Mouse (Mus musculus): ENCODE results near the gene Rad51b. TPM values are rescaled to one million over a fixed set of nuclear protein-coding genes. Genes with fewer than 3 reads are reported as not detected.
A peak's percentile ranks its signal among the peaks of the same experiment; 100 is the strongest.

Gene Rad51b
- total RNA-seq, 4 experiments from 2014 or later, result 0.35 to 0.74 (median 0.48) TPM

DNA sequence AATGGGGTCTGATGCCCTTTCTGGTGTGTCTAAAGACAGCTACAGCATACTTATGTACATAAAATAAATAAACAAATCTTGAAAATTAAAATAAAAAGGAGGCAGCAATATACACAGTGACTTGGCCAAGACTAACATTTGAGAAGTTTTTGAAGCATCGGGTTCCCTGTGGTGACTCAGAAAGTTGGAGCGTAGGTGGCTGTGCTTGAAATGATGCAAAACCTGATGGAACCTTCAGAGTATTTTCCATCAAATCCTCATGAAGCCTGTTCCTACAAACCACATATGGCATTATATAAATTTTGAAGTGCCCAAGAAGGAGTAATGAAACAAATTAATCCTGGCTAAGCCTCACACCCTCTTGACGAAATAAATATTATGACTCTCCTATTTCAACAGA is 474.7 kb downstream of the Rad51b start:
- DNase-seq, result no peak

DNA sequence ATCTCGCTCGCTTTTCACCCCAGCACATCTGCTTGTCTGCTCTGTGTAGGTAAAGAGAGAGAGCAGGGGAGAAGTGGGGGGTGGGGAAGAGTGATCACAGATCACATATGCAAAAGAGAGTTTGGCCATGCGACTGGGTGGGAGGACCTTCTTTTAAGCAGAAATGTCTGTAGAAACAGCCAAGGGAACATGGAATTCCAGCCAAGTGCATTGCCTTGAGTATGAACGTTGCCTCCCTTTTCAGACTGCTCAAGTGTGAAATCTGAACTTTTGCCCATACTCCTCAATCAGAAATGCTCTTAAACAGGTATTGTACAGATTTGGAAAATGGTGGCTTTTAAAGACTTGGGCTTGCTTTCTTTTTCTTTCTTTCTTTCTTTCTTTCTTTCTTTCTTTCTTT is 476.2 kb downstream of the Rad51b start:
- no peak for DNase-seq

DNA sequence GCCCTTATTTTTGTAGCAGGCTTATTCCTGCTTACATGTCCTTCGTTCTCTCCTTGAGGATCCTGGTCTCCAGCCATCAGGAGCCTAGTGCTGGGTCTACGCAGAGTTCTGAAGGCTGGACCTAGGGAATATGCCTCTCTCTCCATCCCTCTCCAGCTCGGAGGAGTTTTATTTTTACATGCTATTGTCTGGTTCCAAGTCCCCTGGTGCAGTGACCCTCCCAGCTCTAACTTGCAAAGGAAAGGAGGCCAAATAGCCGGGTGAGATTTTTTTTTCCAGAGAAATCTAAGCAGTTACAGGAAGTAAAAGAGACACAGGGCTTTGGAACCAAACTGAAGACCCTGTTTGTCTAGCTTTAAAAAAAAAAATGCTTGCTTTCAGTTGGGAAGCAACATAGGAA is 477.5 kb downstream of the Rad51b start:
- no peak for DNase-seq

DNA sequence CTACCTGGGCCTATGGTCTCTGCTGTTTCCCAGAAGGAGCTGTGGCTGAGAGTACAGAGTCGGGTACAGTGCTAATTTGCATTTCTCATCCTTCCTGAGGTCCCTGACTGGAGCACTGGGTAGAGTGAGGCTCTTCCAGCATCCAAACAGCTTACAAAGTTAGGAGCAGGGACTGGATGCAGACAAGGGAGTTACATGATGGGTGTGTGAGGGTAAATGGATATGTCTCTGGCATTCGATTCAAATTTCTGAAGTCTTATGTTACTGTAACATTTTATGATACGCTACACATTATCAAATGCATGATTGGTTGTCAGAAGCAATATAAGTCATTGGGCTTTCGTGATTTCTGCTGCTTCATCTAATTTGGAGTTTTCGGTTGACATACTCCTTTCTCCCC is 479.7 kb downstream of the Rad51b start:
- DNase-seq, result no peak

DNA sequence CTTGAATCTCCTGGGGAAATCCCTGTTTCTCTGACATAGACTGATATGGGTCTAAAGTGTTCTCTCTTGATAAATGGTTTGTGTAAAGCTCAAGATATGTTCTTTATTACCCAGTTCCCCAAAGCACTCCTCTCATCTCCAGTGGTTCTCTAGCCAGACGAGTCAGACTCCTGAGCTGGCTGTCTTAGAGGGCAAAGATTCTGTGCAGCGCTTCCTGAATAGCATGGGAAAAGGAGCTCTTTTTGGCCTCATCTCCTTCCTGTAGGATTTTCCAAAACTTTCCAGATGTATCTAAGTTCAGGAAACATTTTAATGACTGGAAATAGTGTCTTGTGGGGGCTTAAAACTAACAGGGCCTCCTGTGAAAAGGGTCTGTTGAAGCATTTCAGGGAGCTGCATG is 483.7 kb downstream of the Rad51b start:
- no peak for DNase-seq

DNA sequence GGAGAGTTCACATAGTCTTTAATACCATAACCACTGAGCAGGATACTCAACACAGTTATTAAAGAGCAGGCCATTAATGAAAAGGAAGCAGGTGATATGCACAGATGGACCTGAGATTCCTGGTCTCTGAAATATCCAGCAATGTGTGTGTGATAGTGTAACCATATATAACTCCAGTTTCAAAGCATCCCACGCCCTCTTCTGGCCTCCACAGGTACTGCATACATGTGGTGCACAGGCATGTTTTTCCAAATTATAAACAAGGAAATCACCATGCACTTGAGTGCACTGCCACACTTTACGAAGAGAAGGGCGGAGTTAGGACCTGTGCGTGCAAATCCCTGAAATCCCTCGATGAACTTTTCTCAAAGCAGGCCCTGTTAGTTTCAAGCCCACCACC is 484.7 kb downstream of the Rad51b start:
- DNase-seq, result no peak

DNA sequence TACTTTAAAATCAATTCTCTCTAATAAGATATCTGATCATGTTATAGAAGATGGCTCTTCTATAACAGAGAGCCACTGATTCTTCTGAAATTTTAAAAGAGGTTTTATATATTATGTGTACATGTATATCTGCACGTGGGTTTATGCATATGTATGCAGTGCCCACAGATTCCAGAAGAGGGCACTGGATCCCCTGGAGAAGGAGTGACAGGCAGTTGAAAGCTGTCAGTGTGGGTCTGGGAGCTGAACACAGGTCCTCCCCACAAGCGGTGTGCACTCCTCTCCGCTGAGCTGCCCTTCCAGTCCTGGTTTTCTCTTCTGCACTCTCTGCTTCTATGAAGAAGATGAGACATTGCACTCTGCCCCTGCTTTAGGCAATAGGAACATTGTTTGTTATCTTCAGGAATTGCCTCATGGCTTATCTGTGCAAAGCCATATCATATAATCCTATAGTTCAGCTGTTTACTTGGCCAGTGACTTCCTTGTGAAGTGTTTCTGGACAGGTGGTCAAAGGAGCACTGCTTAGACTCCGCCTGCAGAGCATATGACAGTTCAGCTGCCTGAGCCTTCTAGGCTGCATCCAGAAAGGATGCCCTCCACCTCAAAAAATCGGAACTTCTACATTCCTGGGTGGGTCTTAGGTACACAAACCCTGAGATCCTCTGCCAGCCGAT is 485.5 kb downstream of the Rad51b start:
- DNase-seq, result no peak

DNA sequence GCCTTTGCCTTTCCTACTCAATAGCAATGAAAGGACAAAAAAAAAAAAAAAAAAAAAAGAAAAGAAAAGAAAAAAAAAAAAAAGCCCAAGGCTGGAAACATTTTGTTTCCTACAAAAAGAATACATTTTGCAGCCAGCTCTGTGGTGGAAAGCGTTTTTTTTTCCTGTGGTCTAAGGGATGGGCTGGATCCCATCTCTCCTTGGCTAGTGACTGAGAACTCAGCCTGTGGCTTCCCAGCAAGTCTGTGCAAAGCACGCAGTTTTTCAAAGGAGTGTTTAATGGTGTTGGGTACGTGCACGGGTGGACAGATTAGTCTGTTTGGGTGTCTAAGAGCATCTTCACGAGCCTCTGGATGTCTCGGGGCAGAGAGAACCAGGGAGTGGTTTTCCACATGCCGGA is 487.1 kb downstream of the Rad51b start:
- DNase-seq, result no peak

DNA sequence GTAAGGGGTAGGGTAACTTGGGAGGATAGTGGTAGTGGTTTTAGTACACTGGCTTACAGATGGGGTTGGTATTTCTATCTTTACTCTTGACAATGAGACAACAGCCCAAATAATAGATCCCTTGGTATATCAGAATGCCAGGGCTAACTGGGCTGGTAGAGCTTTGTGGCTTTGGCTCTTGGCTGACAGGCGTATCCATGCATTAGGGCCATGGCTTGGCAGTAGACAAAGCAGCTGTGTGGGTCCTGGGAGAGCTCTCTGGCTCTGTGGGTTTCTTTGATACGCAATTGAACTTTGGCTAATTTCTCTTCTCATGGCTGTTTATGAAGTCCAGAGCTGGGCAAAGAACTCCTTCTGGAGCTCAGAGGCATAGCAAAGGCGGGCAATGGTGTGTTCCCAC is 488.6 kb downstream of the Rad51b start:
- DNase-seq, result no peak

DNA sequence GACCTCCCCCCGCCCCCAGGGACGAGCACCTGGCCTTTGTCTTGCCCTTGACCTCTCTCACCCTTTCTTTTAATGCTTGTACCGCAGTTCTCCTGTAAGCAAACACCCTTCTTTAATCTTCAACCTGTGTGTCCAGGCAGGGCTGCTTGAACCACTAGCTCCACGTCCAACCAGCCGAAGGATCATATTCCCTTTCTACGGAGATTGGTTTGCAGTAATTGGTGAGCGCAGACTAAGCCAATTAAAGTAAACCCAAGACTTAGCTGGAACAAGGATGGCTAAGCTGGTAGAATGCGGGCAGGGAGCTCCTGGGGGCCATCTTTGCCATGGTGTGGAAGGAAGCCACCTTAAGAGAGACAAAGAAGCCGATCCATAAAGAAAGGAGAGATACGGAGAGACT is 490.5 kb downstream of the Rad51b start:
- DNase-seq, result no peak

DNA sequence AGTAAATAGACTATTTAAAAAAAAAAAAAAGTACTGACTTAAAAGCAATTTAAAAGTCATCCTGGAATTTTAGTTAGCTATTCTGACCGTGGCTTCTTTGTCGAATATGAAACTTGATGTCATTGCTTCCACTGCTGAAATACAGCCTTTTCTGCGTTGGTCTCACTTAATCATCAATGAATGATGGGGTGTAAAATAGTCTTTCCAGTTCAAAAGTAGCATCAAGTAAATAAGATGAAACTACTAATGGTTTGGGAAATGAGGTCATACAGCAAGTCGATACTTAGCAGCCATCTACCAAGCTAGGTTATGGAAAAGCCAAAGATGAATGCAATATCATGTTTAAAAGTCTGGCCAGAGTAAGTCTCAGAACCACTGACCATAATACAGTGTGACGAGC is 491.3 kb downstream of the Rad51b start:
- DNase-seq, result no peak

DNA sequence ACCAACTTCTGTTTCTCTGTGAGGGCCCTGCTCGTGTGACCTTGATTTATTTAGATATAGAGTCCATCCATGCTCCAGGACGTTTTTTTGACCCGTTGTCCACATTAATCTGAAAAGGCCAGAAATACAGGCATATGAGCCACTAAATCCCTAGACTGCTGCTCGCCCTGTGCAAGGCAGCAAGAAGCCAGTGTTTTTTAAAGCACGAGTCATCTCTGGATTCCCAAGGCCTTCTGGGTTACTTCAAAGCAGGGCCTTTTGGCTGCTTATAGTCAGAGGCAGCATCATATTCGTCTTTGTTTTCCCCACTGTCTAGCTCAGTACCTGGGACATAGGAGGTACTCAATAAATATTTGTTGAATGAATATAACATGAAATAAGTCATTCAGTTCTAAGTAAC is 492.4 kb downstream of the Rad51b start:
- DNase-seq, result no peak

DNA sequence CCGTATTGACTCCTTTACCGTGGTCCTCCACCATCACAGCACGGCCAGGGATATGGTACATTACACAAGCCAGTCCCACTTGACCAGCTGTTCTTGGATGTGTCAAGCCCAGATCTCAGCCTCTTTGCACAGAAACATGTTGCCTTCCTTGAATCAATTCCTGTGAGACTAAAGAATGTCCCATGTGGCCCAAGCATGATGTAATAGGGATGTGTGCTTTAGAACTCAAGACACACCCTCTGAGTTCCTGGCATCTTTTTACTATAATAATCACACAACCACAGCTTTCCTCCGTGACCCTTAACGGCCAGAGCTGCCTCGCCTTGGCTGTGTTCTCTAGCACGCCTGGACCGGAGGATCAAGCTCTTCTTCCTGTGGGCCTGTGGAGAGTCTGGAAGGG is 496.3 kb downstream of the Rad51b start:
- peak; percentile 40 for DNase-seq

DNA sequence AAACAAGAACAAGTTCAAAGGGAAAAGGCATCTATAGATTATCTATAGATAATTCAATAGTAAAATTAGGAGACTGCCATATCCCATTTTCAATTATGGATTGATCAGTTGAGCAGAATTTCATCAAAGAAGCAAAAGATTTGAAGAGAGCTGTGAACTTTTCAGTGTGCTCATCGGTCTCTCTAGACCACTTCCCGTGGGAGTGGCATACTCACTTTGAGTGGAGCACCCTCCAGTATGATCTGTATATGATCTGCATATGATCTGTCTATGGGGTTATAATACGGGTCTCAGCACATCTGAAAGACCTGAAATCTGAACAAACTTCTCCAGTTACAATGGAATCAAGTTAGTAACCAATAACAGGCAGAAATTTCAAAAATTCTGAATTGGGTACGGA is 497.7 kb downstream of the Rad51b start:
- DNase-seq, result no peak

DNA sequence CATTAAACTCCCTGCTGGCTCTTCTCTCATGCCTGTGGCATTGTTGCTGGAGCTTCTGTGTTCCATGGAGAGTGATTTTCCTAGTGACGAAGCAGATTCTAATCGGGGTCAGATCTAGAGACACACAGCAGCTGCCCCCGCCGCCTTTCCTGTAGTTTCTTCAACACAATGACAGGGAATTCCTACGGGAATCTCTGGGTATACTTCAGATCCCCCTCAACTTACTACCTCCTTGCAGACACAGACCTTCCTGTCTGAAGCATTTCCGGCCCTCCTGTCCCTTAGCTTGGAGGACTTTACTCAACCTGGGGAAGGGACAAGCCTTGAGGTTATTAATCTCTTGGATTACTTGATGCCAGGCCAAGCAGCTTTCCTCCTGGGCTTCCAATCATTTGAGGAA is 499.2 kb downstream of the Rad51b start:
- DNase-seq, result peak; percentile 52

DNA sequence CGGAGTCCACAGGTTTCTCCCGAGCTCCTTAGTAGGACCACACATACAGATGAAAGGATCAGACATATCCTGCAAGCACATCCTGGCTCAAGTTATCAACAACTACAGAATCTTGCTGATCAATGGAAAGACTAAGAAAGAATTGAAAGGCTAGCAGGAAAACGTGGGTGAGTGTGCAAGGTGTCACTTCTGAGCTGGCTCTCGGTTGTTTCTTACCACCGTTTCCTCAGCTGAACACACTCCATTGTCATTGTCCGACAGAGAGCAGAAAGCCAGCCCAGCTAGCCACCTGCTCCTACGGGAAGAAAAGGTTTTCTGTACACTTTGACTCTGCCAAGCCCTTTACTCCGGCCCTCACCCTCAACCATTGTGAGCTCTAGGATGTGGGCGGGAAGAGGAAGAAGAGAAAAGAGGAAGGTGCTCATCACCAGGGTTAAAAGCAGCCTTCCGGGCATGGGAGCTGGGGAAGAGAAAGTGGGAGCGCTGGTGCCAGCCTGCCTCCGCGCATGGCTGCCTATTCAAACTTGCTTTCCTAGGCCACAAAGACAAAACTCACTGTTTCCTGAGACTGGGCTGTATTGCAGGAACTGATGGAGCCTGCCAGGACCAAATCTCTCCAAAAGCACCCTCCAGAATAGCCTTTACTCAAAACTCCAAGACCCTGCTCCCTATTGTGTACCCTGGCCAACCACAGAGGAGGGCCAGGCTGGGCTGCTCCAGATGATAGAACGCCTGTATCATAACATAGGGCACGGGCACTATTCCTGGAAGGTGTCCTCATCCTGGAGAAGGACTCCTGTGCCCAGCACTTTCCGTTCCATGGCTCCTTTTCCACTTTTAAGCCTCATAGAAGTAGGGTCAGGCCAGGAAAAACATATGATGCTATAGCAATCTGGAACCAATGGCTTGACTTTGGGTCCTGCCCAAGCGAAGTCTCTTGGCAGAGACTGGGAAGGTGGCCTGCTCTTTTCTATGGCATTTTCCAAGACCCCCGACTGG is 500.0 kb downstream of the Rad51b start:
- DNase-seq, result no peak

DNA sequence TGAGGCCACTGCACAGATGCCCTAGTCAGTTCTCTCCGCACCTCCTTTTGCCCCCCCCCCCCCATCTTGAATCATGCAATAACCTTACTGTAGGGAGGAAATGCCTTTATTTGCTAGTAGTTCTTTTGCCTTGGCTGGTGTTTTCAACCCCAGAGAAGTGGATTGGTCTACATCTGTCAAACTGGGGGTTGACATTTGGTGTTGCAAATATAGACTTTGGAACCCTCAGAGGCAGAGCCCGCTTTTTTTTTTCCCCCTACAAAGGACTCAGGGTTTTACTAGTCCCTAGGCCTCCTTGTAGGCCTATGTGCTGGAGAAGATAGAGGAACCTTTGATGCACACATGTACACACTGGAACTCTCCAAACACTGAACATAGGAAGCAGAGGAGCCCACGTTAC is 501.4 kb downstream of the Rad51b start:
- DNase-seq, result no peak

DNA sequence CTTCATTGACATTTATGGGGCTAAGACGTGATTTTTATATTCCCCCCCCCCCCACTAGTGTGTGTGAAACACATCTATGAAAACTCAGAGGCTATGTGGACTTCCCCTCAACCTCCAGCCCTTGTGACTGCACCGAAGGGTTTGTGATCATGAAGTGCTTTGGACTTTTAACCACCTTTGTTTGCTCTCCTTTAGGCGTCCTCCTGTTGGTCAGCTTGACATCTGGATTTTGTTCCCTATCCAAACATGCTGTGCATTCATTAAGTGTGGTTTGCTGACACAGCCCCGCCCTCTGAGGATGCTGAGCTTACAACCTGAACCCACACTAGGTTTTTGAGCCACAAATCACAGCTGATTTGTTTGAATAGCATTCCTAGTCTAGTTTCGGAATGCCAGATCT is 502.3 kb downstream of the Rad51b start:
- no peak for DNase-seq

DNA sequence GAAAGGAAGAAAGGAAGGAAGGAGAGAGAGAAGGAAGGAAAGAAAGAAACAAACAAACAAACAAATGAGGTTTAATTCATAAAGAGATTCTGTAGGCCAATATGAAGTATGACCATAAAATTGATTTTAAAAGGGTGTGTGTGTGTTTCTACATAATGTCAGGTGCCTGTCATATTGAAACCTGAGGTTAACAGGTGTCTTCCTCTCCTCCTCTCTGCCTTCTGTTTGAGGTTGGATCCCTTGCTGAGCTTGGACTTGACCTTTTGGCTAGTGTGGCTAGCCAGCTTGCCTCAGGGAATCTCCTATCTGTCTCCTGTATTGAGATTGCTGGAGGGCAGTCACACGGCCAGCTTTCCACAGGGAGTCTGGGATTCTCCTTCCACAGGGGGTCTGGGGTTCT is 506.6 kb downstream of the Rad51b start:
- DNase-seq, result no peak

DNA sequence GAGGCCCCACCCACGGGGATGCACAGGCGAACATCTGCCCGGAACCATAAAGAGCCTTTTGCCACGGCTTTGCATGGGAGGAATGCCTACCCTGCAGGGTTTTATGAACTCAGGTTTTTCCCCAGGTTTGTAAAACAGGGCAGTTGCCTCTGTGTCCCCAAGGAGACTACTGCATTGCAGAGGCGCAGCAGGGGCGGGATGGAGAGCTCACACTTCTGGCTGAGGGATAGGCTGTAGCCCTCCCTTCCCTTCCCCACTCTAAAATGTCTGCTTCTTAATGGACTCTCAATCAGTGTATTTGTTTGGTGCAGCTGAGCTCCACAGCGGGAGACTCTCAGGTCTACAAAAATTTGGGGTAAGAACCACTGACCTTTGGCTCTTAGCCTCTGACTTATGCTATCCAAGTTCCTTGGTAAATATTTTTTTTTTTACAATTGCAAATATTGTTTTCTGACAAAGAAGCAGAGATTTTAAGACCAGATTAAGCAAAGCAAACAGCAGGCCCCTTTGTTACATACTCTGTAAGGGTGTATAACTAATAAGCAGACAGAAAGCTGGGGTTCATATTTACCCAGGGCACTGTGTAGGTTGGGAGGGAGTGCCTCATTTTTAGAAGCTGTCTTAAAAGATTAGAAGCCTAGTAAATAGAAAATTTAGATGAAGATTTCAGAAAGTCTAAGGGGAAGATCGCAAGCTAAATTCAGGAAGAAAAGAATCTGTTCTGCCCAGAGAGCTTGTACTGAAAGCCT is 507.9 kb downstream of the Rad51b start:
- DNase-seq, result no peak

DNA sequence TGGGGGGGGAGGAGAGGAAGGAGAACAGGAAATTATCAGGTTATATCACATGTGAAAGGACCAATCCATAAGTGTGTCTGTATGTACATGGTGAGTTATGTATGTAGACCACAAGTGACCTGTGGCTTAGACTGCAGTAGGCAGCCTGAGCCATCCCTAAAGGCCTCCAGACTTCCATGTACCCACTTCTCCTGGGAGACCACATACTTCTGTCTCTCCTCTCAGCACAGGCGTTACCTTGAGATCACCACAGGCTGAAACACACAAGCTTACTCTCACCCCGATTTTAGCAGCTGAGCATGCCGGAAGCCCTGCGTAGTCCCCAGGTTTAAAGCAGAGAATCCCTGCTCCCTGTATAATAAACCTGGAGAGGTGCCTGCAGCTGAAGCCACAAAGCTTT is 509.9 kb downstream of the Rad51b start:
- no peak for DNase-seq

DNA sequence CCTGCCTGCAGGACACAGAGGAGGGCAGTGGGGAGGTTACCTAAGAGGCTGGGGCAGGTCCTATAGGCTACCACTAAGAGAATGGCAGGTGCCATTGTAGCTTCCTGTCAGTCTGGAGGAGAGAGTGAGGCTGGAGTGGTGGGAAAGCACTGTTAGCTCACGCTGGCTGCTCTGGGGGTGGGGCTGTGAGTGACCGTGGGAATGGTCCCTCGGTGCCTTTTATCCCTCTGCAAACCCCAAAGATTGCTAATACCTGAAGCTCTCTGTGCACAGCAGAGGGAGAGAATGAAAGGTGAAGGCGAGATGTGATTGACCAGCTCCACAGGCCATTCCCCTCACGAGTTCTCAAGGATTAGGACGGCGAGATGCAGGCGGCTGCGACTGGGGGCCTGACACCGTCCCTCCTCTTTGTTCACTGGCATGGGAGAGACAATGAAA is 510.3 kb downstream of the Rad51b start:
- no peak for DNase-seq

DNA sequence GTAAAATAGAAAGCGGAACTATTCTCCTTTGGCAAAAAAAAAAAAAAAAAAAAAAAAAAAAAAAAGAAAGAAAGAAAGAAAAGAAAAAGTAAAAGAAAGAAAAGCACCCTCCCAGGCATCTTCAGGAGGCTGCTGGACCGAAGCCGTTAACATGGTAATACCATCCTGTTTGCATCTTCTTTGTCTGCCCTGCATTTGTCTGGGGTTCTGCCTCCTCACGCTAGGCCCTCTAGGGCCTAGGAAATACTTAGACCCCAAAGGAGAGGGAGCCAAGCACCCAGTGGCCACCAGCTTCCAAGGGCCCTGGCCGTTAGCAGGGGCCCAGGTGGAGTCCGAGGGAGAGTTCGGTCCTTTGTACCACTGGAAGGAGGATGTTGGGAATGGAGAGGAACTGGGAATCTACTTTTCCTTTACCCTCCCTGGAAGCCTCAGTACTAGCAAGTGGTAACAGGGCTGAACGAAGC is 510.9 kb downstream of the Rad51b start:
- no peak for DNase-seq

All from adrenal gland, adult 8-10 months (tissue).